Mouse (Mus musculus): ENCODE data around the gene Slc38a10.

DNA sequence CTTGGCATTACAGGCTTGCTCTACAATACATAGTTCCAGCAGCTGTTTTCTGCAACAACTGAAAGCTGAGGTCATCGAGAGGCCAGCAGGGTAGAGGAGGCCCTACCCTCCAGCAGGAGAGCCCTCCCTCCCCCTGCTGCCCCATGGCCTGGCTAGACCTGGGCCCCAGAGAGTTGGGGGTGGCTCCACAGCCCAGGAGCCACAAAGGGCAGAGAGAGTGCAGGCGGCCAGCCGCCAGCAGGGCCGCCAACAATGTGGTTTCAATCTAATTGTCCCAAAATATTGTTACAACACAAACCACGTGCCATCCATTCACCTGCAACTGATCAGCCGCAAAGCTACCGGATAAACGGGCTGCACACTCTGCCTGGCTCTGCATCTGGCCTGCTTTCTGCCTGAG is 20.0 kb upstream of the Slc38a10 start:
- no peak for TF ChIP-seq GATA1 (IDR thresholded peaks at IDR 0.05; ENCODE audit: borderline replicate concordance, low read length)
- TF ChIP-seq FLI1 (IDR thresholded peaks at IDR 0.05; ENCODE audit: low read length): no peak

All from megakaryocyte, embryonic 14.5 days (primary cell).